12 mouse cellular contexts compared by ENCODE assay signal in genomic region chr6:136813117-136813516, GRCm38 (mm10). TPM values are rescaled to one million over a fixed set of nuclear protein-coding genes. Genes with fewer than 3 reads are reported as not detected.
DNase-seq lines count a peak whose midpoint lies in the region; ATAC-seq and TF ChIP-seq lines count a peak whose summit lies in the region.
"Had no signal": no experiment of that assay in that cellular context is flagged by ENCODE, and none has a peak within 500 bp of the region (broad histone marks: within the 10 kb centered on the region; RNA-seq: fewer than 3 reads in every experiment).

No protein-coding gene starts in this region.

- no peak overlapping the region for H3K9ac ChIP-seq in midbrain, postnatal 0 days (replicated peaks; ENCODE audit: low read length, poor library complexity, severe bottlenecking)
- H3K9ac ChIP-seq in stomach, embryonic 16.5 days (ENCODE audit: low read length): no peak overlapping the region
- H3K9ac ChIP-seq: embryonic facial prominence, embryonic 13.5 days; neural tube, embryonic 12.5 days had no signal

- TF ChIP-seq CTCF in midbrain, postnatal 0 days (IDR thresholded peaks at IDR 0.05): peak; percentile 41; the same call in 1 of the 2 replicates
- TF ChIP-seq CTCF in embryonic fibroblast, embryonic 13.5 days (IDR thresholded peaks at IDR 0.05; ENCODE audit: borderline replicate concordance, insufficient read depth, low read length): no peak

- H3K4me1 ChIP-seq in midbrain, postnatal 0 days (ENCODE audit: insufficient read depth, low read length): peaks cover 9% of the 10 kb centered on the region
- H3K4me1 ChIP-seq in midbrain, embryonic 10.5 days: peaks cover 14% of the 10 kb centered on the region
- no peaks in the 10 kb centered on the region; the same call in none of the 2 replicates for H3K4me1 ChIP-seq in embryonic fibroblast, embryonic 13.5 days (ENCODE audit: control insufficient read depth, insufficient read depth, low read length)
- H3K4me1 ChIP-seq in stomach, embryonic 16.5 days (ENCODE audit: control insufficient read depth, insufficient read depth, low read length): 0 out of 2 replicates have a peak, but pooled peaks cover 11% of the 10 kb centered on the region

- peaks cover 49% of the 10 kb centered on the region for H3K36me3 ChIP-seq in midbrain, postnatal 0 days (ENCODE audit: insufficient read depth, low read length)
- peaks cover 77% of the 10 kb centered on the region for H3K36me3 ChIP-seq in midbrain, embryonic 10.5 days
- peaks cover 25% of the 10 kb centered on the region for H3K36me3 ChIP-seq in stomach, embryonic 16.5 days (ENCODE audit: control insufficient read depth, insufficient read depth, low read length)

- no peak overlapping the region for H3K4me2 ChIP-seq in midbrain, postnatal 0 days (ENCODE audit: low read depth, low read length, poor library complexity, severe bottlenecking)
- H3K4me2 ChIP-seq in stomach, embryonic 16.5 days (ENCODE audit: low read depth, low read length): no peak overlapping the region
- H3K4me2 ChIP-seq: embryonic facial prominence, embryonic 13.5 days; neural tube, embryonic 12.5 days had no signal

- no peaks in the 10 kb centered on the region for H3K27me3 ChIP-seq in midbrain, postnatal 0 days (ENCODE audit: insufficient read depth, low read length)
- no peaks in the 10 kb centered on the region for H3K27me3 ChIP-seq in midbrain, embryonic 10.5 days (ENCODE audit: low read depth, poor library complexity, severe bottlenecking)
- no peaks in the 10 kb centered on the region for H3K27me3 ChIP-seq in stomach, embryonic 16.5 days (ENCODE audit: control insufficient read depth, insufficient read depth, low read length)
- H3K27me3 ChIP-seq: embryonic facial prominence, embryonic 13.5 days; neural tube, embryonic 12.5 days had no signal

- intact Hi-C loops in gastrocnemius, postnatal 14 days (cut with DNase I; ENCODE audit: low total_unique reads): no loop called here

- DNase-seq in frontal cortex, postnatal 25 days (ENCODE audit: low spot score in 2 of 2): no peak
- DNase-seq in midbrain, postnatal 0 days (ENCODE audit: low spot score): no peak
- DNase-seq in midbrain, embryonic 10.5 days (ENCODE audit: low spot score): no peak
- no peak for DNase-seq in gastrocnemius, postnatal 14 days
- no peak for DNase-seq in cerebellum, adult 11-12 months
- DNase-seq: gastrocnemius, adult 2 months had no signal

- TF ChIP-seq POLR2A in embryonic fibroblast, embryonic 13.5 days (IDR thresholded peaks at IDR 0.05; ENCODE audit: low read depth, low read length): peak; percentile 21; the same call in 1 of the 2 replicates

- 46% methylated on average over 4 of the region's 4 CpGs for WGBS in midbrain, postnatal 0 days
- WGBS in midbrain, embryonic 10.5 days: 61% methylated on average over 4 of the region's 4 CpGs
- 35% methylated on average over 4 of the region's 4 CpGs for WGBS in stomach, embryonic 16.5 days

- 0 out of 2 replicates have a peak overlapping the region, but pooled peaks have one; percentile 2 for H3K27ac ChIP-seq in midbrain, postnatal 0 days (ENCODE audit: low read depth, low read length)
- no peak overlapping the region for H3K27ac ChIP-seq in midbrain, embryonic 10.5 days (replicated peaks)
- no peak overlapping the region for H3K27ac ChIP-seq in embryonic fibroblast, embryonic 13.5 days (ENCODE audit: insufficient read depth, low read length)
- H3K27ac ChIP-seq in stomach, embryonic 16.5 days (ENCODE audit: low read length): peak overlapping the region; percentile 60; the same call in 1 of the 2 replicates
- H3K27ac ChIP-seq: embryonic facial prominence, embryonic 13.5 days; gastrocnemius, adult 2 months; hindbrain, embryonic 10.5 days; neural tube, embryonic 12.5 days had no signal

- no peaks in the 10 kb centered on the region for H3K9me3 ChIP-seq in midbrain, postnatal 0 days (ENCODE audit: low read length)
- H3K9me3 ChIP-seq in midbrain, embryonic 10.5 days (replicated peaks): no peaks in the 10 kb centered on the region
- no peaks in the 10 kb centered on the region for H3K9me3 ChIP-seq in stomach, embryonic 16.5 days (replicated peaks; ENCODE audit: control insufficient read depth, low read length)
- H3K9me3 ChIP-seq: embryonic facial prominence, embryonic 13.5 days; hindbrain, embryonic 10.5 days; neural tube, embryonic 12.5 days had no signal

- no peak overlapping the region for H3K4me3 ChIP-seq in midbrain, postnatal 0 days (ENCODE audit: low read depth, low read length)
- no peak overlapping the region for H3K4me3 ChIP-seq in midbrain, embryonic 10.5 days
- no peak overlapping the region for H3K4me3 ChIP-seq in embryonic fibroblast, embryonic 13.5 days (ENCODE audit: insufficient read depth, low read length)
- H3K4me3 ChIP-seq in stomach, embryonic 16.5 days (replicated peaks; ENCODE audit: low read length): no peak overlapping the region
- H3K4me3 ChIP-seq: embryonic facial prominence, embryonic 13.5 days; gastrocnemius, adult 2 months; hindbrain, embryonic 10.5 days; neural tube, embryonic 12.5 days had no signal

- peak; percentile 32 for ATAC-seq in frontal cortex, adult (ENCODE audit: low TSS enrichment)
- ATAC-seq in midbrain, postnatal 0 days (ENCODE audit: low FRiP score): no peak
- ATAC-seq in stomach, embryonic 16.5 days (ENCODE audit: insufficient read depth, low FRiP score): no peak

RNA-seq across cellular contexts. Expression of gene H2afj, which starts 5.1 kb away (rescaled TPM):
- total RNA-seq in midbrain, postnatal 0 days (2014; rRNA removed): 19.0 and 25.9 TPM in 2 replicates
- polyA plus RNA-seq in midbrain, postnatal 0 days (2015; fragmentation: Nextera tagmentation; extraction: Ambion mirVana): 98.8 and 114 TPM in 2 replicates
- 97.4 and 102 TPM in 2 replicates for polyA plus RNA-seq in midbrain, embryonic 10.5 days (2016; fragmentation: Nextera tagmentation; extraction: Ambion mirVana)
- 31.3 and 46.4 TPM in 2 replicates for polyA plus RNA-seq in embryonic fibroblast, embryonic 13.5 days (2011; ENCODE audit: insufficient read length, low read depth, missing spikeins)
- 180 and 196 TPM in 2 replicates for polyA plus RNA-seq in stomach, embryonic 16.5 days (2015; fragmentation: Nextera tagmentation; extraction: Ambion mirVana)
- 10 to 100 TPM; 12.7 to 18.5 TPM for total RNA-seq in gastrocnemius, postnatal 14 days (2021)

RNA-seq across cellular contexts. Expression of gene Hist4h4, which starts 8.9 kb away (rescaled TPM):
- 38.0 and 58.4 TPM in 2 replicates for total RNA-seq in midbrain, postnatal 0 days (2014; rRNA removed)
- polyA plus RNA-seq in midbrain, postnatal 0 days (2015; fragmentation: Nextera tagmentation; extraction: Ambion mirVana): 0.32 and 0.45 TPM in 2 replicates
- 0.52 and 0.53 TPM in 2 replicates for polyA plus RNA-seq in midbrain, embryonic 10.5 days (2016; fragmentation: Nextera tagmentation; extraction: Ambion mirVana)
- polyA plus RNA-seq in embryonic fibroblast, embryonic 13.5 days (2011; ENCODE audit: insufficient read length, low read depth, missing spikeins): 0.28 and 0.72 TPM in 2 replicates
- 0.83 and 0.89 TPM in 2 replicates for polyA plus RNA-seq in stomach, embryonic 16.5 days (2015; fragmentation: Nextera tagmentation; extraction: Ambion mirVana)
- total RNA-seq in gastrocnemius, postnatal 14 days (2021): 10 to 100 TPM; 10.8 to 11.4 TPM

RNA-seq across cellular contexts. Expression of gene BC049715, which starts 14.3 kb away (rescaled TPM):
- 0.33 and 1.7 TPM in 2 replicates for total RNA-seq in midbrain, postnatal 0 days (2014; rRNA removed)
- polyA plus RNA-seq in midbrain, postnatal 0 days (2015; fragmentation: Nextera tagmentation; extraction: Ambion mirVana): 2.0 and 2.3 TPM in 2 replicates
- polyA plus RNA-seq in midbrain, embryonic 10.5 days (2016; fragmentation: Nextera tagmentation; extraction: Ambion mirVana): 1.4 and 3.5 TPM in 2 replicates
- 0.63 and 1.4 TPM in 2 replicates for polyA plus RNA-seq in embryonic fibroblast, embryonic 13.5 days (2011; ENCODE audit: insufficient read length, low read depth, missing spikeins)
- 0.46 and 2.6 TPM in 2 replicates for polyA plus RNA-seq in stomach, embryonic 16.5 days (2015; fragmentation: Nextera tagmentation; extraction: Ambion mirVana)
- under 1 TPM; 0.10 to 0.35 TPM for total RNA-seq in gastrocnemius, postnatal 14 days (2021)

RNA-seq across cellular contexts. Expression of gene Wbp11, which starts 14.9 kb away (rescaled TPM):
- total RNA-seq in midbrain, postnatal 0 days (2014; rRNA removed): 43.6 and 44.8 TPM in 2 replicates
- polyA plus RNA-seq in midbrain, postnatal 0 days (2015; fragmentation: Nextera tagmentation; extraction: Ambion mirVana): 73.6 and 86.1 TPM in 2 replicates
- polyA plus RNA-seq in midbrain, embryonic 10.5 days (2016; fragmentation: Nextera tagmentation; extraction: Ambion mirVana): 156 and 160 TPM in 2 replicates
- polyA plus RNA-seq in embryonic fibroblast, embryonic 13.5 days (2011; ENCODE audit: insufficient read length, low read depth, missing spikeins): 68.5 and 85.3 TPM in 2 replicates
- 85.0 and 90.8 TPM in 2 replicates for polyA plus RNA-seq in stomach, embryonic 16.5 days (2015; fragmentation: Nextera tagmentation; extraction: Ambion mirVana)
- total RNA-seq in gastrocnemius, postnatal 14 days (2021): 10 to 100 TPM; 49.2 to 53.1 TPM

RNA-seq across cellular contexts. Expression of gene Smco3, which starts 22.1 kb away (rescaled TPM):
- 1.7 and 3.6 TPM in 2 replicates for total RNA-seq in midbrain, postnatal 0 days (2014; rRNA removed)
- polyA plus RNA-seq in midbrain, postnatal 0 days (2015; fragmentation: Nextera tagmentation; extraction: Ambion mirVana): 0.83 and 1.2 TPM in 2 replicates
- polyA plus RNA-seq in midbrain, embryonic 10.5 days (2016; fragmentation: Nextera tagmentation; extraction: Ambion mirVana): 0.24 TPM in 1 of 2 replicates, not detected in the other
- polyA plus RNA-seq in embryonic fibroblast, embryonic 13.5 days (2011; ENCODE audit: insufficient read length, low read depth, missing spikeins): not detected in 2 replicates
- polyA plus RNA-seq in stomach, embryonic 16.5 days (2015; fragmentation: Nextera tagmentation; extraction: Ambion mirVana): 1.2 and 2.2 TPM in 2 replicates
- total RNA-seq in gastrocnemius, postnatal 14 days (2021): 1 to 10 TPM in 1 of 2 experiments, under 1 TPM in 1; 0.62 to 1.6 TPM
- total RNA-seq: gastrocnemius, adult 2 months had no signal
- polyA plus RNA-seq: hindbrain, embryonic 10.5 days had no signal

Comparison
In these comparisons a context has a peak if more than half of its experiments do, and no peak if none do; other contexts are left out.
1. H3K27ac ChIP-seq: peak in midbrain, postnatal 0 days (single experiment) and stomach, embryonic 16.5 days (single experiment); none in midbrain, embryonic 10.5 days (single experiment) and embryonic fibroblast, embryonic 13.5 days (single experiment).